Mouse (Mus musculus): Measurements from ENCODE around the gene Slc35f4.

DNA sequence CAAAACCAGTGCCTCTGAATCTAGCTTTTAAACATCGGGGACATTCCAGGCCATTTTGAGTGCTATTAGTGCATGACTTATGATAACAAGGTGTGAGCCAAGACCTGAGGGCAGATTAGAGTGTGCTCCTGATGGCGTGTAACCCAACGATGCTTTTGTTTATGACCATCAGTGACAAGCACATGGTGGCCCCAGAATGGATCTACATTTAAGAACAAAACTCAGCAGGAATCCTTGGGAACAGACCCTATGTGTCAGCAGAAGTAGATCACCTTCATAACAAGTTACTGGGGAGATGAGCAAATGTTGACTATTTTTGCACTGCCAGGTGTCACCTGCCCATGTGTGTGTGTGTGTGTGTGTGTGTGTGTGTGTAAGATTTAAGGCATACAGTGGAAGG, 218.0 kb downstream of the Slc35f4 start:
- TF ChIP-seq POLR2AphosphoS2 (IDR thresholded peaks at IDR 0.05; ENCODE audit: low read length): no peak
- TF ChIP-seq CTCF (IDR thresholded peaks at IDR 0.05 in 2 of 3, conservative IDR thresholded peaks at IDR 0.05 in 1 of 3; ENCODE audit: control insufficient read depth in 1 of 3, insufficient read depth in 1 of 3, low read depth in 2 of 3, low read length in 3 of 3, poor library complexity in 1 of 3, severe bottlenecking in 1 of 3): no peak
- no peak for TF ChIP-seq USF2 (IDR thresholded peaks at IDR 0.05; ENCODE audit: borderline replicate concordance in 1 of 2, insufficient read depth in 1 of 2, low read depth in 1 of 2, low read length in 2 of 2)
- no peak for TF ChIP-seq ZC3H11A (IDR thresholded peaks at IDR 0.05; ENCODE audit: low read depth, low read length)
